Mouse (Mus musculus): Measurements from ENCODE around the gene Olfr802. TPM values are rescaled to one million over a fixed set of nuclear protein-coding genes. Genes with fewer than 3 reads are reported as not detected.

Olfr802 gene
- not detected in 2 replicates for polyA plus RNA-seq (2015; fragmentation: Nextera tagmentation; extraction: Ambion mirVana)

DNA sequence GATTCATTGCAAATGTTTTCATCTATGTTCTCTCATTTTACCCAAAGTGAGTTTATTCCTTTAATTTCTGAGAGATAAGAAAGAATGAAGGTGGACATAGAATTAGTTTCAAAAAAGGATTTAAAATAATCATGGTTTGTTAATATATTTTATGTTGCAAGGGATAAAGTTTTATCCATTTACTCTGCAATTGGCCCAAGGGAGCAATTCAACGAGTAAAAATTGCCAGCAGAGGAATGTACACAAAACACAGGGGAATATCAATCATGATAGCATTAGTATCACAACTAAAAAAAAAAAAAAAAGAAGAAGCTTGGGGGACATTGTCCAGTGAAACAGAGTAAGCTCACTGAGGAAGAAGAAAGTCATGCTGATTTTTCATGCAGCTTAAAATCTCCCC lies at the start of gene Olfr802:
Olfr802 (minus strand) TSS at position 101 of the 400 bp plus-strand sequence.

DNA sequence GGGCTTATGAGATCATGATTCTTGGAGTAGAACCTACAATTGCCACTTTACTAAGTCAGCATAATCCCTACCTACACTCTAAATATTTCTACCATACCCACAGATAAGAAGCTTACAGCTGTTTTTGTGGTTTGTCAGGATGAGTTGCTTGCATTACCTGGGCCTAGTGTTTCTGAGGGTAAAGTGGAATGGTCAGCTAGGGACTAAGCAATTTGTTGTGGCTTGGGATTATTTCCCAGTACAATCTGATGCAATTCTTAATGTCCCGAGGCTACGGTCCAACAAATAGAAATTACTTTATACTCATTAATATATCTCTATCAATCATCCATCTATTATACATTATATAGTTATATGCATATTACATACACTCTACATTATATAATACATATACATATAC lies 41.3 kb upstream of the Olfr802 start, which contains the start of gene Olfr805:
Olfr805 (minus strand) TSS at position 101 of the 400 bp plus-strand sequence.

DNA sequence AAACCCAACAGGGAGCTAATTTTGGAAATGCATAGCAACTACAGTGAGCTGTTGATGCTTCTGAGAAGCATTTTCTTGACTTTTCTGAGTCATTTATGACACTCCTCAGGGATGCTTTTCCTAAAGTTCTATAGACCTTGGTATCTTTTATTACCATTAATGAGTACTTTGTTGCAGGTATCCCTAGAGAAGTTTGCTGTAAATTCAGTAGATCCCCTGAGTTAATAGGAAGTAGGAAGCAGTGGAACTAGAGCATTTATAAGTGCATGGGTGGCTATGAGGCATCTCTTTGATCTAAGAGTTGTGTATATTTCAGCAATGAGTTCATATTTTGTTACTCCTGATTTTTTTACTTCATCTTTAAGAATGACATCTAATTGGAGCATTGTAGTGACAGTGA lies 14.9 kb upstream of the Olfr802 start, which contains the start of gene Olfr804:
Olfr804 (plus strand) TSS at position 301 of the 400 bp plus-strand sequence.

DNA sequence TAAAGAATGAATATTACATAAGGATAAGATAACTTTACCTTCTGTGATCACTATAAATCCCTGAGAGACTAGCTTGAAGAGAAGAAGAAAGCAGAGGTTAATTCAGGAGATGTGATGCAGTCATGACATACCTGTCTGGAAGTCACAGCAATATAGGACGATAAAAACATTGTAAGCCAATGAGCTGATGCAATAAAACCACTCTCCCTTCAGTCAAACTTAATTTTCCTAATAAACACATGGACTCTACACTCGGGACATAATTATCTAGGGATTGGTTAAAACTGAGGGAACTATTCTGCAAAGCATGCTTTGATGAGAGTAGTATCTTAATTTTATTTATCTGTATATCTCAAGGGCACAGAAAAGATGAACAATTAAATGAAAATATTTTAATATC lies 6.2 kb upstream of the Olfr802 start, which contains the start of gene Olfr803:
Olfr803 (minus strand) TSS at position 101 of the 400 bp plus-strand sequence.

DNA sequence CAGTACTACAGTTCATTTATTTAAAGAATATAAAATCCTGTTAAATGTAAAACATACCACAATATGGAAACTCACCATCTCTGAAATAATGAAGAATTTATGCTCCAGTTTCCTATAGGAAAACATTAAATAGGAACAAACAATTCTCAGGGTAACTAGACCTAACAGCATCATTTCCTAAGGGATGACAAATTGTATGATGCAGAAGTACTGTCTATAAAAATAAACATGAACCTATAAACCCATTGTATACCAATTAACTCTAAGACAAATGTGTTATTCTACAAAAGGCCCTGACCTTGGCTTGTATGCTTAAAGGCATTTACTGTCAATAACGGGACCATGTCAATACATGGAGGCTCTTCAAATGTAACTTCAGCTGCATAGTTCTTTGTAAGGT lies 14.2 kb downstream of the Olfr802 start, which contains the start of gene Olfr801:
Olfr801 (minus strand) TSS at position 101 of the 400 bp plus-strand sequence.

DNA sequence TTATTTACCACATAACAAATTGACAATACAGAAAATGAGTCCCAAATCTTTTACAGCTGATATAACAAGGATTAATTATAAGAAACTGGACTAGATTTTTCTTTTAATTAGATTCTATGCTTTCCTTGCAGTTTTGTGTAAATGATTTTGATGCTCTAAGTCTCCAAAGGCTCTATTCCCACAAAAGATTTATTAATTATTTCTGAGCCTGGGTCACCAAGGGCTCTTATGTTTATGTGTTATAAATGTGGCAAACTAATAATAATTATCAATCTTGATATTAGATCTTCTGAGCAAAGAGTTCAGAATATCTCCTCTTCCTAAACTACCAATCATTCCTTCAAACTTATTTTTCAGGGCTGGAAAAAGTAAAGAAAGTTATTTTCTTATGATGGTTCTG lies 30.6 kb downstream of the Olfr802 start, which contains the start of gene Olfr800:
Olfr800 (plus strand) TSS at position 301 of the 400 bp plus-strand sequence.

DNA sequence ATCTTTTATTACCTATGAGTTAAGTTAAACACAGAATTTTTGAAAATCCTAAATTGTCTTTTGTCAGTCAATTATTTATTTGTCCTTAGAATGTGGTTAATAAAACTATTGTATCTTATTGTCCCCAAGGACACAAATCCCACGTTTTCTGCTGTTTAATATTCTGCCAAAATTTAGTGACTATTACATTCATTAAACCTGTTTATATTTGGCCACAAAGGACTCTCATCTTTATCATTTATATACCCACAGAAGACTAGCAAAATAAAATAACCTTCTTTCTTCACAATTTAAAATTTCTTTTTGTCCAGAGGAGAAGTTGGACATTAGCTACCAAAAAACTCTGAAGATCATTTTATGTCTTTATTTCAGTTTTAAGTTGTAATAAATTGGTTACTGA lies 50.8 kb downstream of the Olfr802 start, which contains the start of gene Olfr799:
Olfr799 (plus strand) TSS at position 301 of the 400 bp plus-strand sequence.

DNA sequence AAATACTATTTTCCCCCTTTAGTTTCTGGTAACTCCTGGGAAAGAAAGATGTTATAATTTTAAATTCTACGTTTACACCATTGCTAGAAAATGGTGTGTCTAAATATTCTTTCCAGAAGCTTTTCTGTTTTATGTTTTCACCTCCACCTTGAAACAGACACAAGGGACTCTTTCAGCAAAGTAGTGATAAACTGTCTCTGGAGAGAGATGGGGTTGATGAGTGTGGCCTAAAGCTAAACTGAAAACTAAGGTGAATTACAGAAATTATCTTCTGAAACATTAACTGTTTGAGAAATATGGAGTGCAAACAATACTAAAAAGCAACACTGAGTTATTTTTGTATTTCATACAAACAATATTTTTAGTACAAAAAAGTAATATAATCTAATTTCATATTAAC lies 60.1 kb downstream of the Olfr802 start, which contains the start of gene Olfr798:
Olfr798 (minus strand) TSS at position 101 of the 400 bp plus-strand sequence.

Small RNA genes within 50 kb of the gene (microRNA-seq; reads per million reads assigned to microRNA genes)
- not detected for gene Gm24485

Other genes with a start within 250 kb of the Olfr802 start
- gene Olfr787, start 226.3 kb downstream of the Olfr802 start, polyA plus RNA-seq (2015; fragmentation: Nextera tagmentation; extraction: Ambion mirVana), result not detected in 2 replicates
- not detected in 2 replicates for gene Olfr788, start 217.2 kb downstream of the Olfr802 start, polyA plus RNA-seq (2015; fragmentation: Nextera tagmentation; extraction: Ambion mirVana)
- gene Olfr789, start 203.4 kb downstream of the Olfr802 start, polyA plus RNA-seq (2015; fragmentation: Nextera tagmentation; extraction: Ambion mirVana), result not detected in 2 replicates
- gene Olfr790, start 189.7 kb downstream of the Olfr802 start, polyA plus RNA-seq (2015; fragmentation: Nextera tagmentation; extraction: Ambion mirVana), result not detected in 2 replicates
- not detected in 2 replicates for gene Olfr791, start 166.4 kb downstream of the Olfr802 start, polyA plus RNA-seq (2015; fragmentation: Nextera tagmentation; extraction: Ambion mirVana)
- not detected in 2 replicates for gene Olfr792, start 149.0 kb downstream of the Olfr802 start, polyA plus RNA-seq (2015; fragmentation: Nextera tagmentation; extraction: Ambion mirVana)
- gene Olfr794, start 120.5 kb downstream of the Olfr802 start, polyA plus RNA-seq (2015; fragmentation: Nextera tagmentation; extraction: Ambion mirVana), result not detected in 2 replicates
- gene Olfr796, start 75.6 kb downstream of the Olfr802 start, polyA plus RNA-seq (2015; fragmentation: Nextera tagmentation; extraction: Ambion mirVana), result not detected in 2 replicates
- gene Olfr798, start 60.2 kb downstream of the Olfr802 start, polyA plus RNA-seq (2015; fragmentation: Nextera tagmentation; extraction: Ambion mirVana), result not detected in 2 replicates
- gene Olfr799, start 50.7 kb downstream of the Olfr802 start, polyA plus RNA-seq (2015; fragmentation: Nextera tagmentation; extraction: Ambion mirVana), result not detected in 2 replicates
- gene Olfr800, start 30.5 kb downstream of the Olfr802 start, polyA plus RNA-seq (2015; fragmentation: Nextera tagmentation; extraction: Ambion mirVana), result not detected in 2 replicates
- gene Olfr801, start 14.3 kb downstream of the Olfr802 start, polyA plus RNA-seq (2015; fragmentation: Nextera tagmentation; extraction: Ambion mirVana), result not detected in 2 replicates
- gene Olfr803, start 6.1 kb upstream of the Olfr802 start, polyA plus RNA-seq (2015; fragmentation: Nextera tagmentation; extraction: Ambion mirVana), result not detected in 2 replicates
- gene Olfr804, start 15.0 kb upstream of the Olfr802 start, polyA plus RNA-seq (2015; fragmentation: Nextera tagmentation; extraction: Ambion mirVana), result not detected in 2 replicates
- not detected in 2 replicates for gene Olfr805, start 41.2 kb upstream of the Olfr802 start, polyA plus RNA-seq (2015; fragmentation: Nextera tagmentation; extraction: Ambion mirVana)
- gene Olfr806, start 53.8 kb upstream of the Olfr802 start, polyA plus RNA-seq (2015; fragmentation: Nextera tagmentation; extraction: Ambion mirVana), result not detected in 2 replicates
- not detected in 2 replicates for gene Olfr807, start 69.6 kb upstream of the Olfr802 start, polyA plus RNA-seq (2015; fragmentation: Nextera tagmentation; extraction: Ambion mirVana)
- not detected in 2 replicates for gene Olfr808, start 77.3 kb upstream of the Olfr802 start, polyA plus RNA-seq (2015; fragmentation: Nextera tagmentation; extraction: Ambion mirVana)
- not detected in 2 replicates for gene Olfr809, start 86.5 kb upstream of the Olfr802 start, polyA plus RNA-seq (2015; fragmentation: Nextera tagmentation; extraction: Ambion mirVana)
- gene Olfr810, start 106.7 kb upstream of the Olfr802 start, polyA plus RNA-seq (2015; fragmentation: Nextera tagmentation; extraction: Ambion mirVana), result not detected in 2 replicates
- not detected in 2 replicates for gene Olfr811, start 116.2 kb upstream of the Olfr802 start, polyA plus RNA-seq (2015; fragmentation: Nextera tagmentation; extraction: Ambion mirVana)
- gene Olfr812, start 157.9 kb upstream of the Olfr802 start, polyA plus RNA-seq (2015; fragmentation: Nextera tagmentation; extraction: Ambion mirVana), result not detected in 2 replicates
- gene Olfr813, start 167.2 kb upstream of the Olfr802 start, polyA plus RNA-seq (2015; fragmentation: Nextera tagmentation; extraction: Ambion mirVana), result not detected in 2 replicates
- not detected in 2 replicates for gene Olfr814, start 191.7 kb upstream of the Olfr802 start, polyA plus RNA-seq (2015; fragmentation: Nextera tagmentation; extraction: Ambion mirVana)
- not detected in 2 replicates for gene Olfr815, start 217.7 kb upstream of the Olfr802 start, polyA plus RNA-seq (2015; fragmentation: Nextera tagmentation; extraction: Ambion mirVana)
- not detected in 2 replicates for gene Olfr816, start 227.4 kb upstream of the Olfr802 start, polyA plus RNA-seq (2015; fragmentation: Nextera tagmentation; extraction: Ambion mirVana)